Mouse (Mus musculus): ENCODE measurements around the gene Lrrc10b. TPM values are rescaled to one million over a fixed set of nuclear protein-coding genes. Genes with fewer than 3 reads are reported as not detected.

Gene Lrrc10b
- polyA plus RNA-seq, 1 experiment from 2014 or later: 2.4 TPM

- no peak overlapping the region for H3K9ac ChIP-seq
- H3K27ac ChIP-seq (replicated peaks): no peak overlapping the region
- no peaks in the 10 kb centered on the region for H3K27me3 ChIP-seq
- no peak for ATAC-seq (ENCODE audit: insufficient number of reproducible peaks, low FRiP score, low TSS enrichment, low read depth)
- no peaks in the 10 kb centered on the region for H3K36me3 ChIP-seq
- H3K9me3 ChIP-seq (replicated peaks): no peaks in the 10 kb centered on the region
- H3K4me1 ChIP-seq: no peaks in the 10 kb centered on the region
- H3K4me3 ChIP-seq (replicated peaks): no peak overlapping the region
- whole genome bisulfite sequencing: 88% methylated on average over 15 of the region's 15 CpGs
- no peak overlapping the region for H3K4me2 ChIP-seq (replicated peaks)
Measured at GRCm38 (mm10) chr19:10444685-10445369, 12.4 kb downstream of the Lrrc10b start.

- no peak for ATAC-seq (ENCODE audit: insufficient number of reproducible peaks, low FRiP score, low TSS enrichment, low read depth)
- no peak overlapping the region for H3K27ac ChIP-seq (replicated peaks)
- no peak overlapping the region for H3K4me2 ChIP-seq (replicated peaks)
- H3K36me3 ChIP-seq: no peaks in the 10 kb centered on the region
- H3K9me3 ChIP-seq (replicated peaks): no peaks in the 10 kb centered on the region
- 56% methylated on average over 1 of the region's 1 CpGs for WGBS
- H3K27me3 ChIP-seq: no peaks in the 10 kb centered on the region
- H3K9ac ChIP-seq: no peak overlapping the region
- H3K4me1 ChIP-seq: no peaks in the 10 kb centered on the region
- H3K4me3 ChIP-seq (replicated peaks): no peak overlapping the region
Measured at GRCm38 (mm10) chr19:10437521-10437920, 19.8 kb downstream of the Lrrc10b start.

GRCm38 (mm10) chr19:10436726-10437125, 20.5 kb downstream of the Lrrc10b start:
- H3K4me3 ChIP-seq (replicated peaks): no peak overlapping the region
- H3K4me1 ChIP-seq: no peaks in the 10 kb centered on the region
- H3K9ac ChIP-seq: no peak overlapping the region
- H3K36me3 ChIP-seq: no peaks in the 10 kb centered on the region
- no peaks in the 10 kb centered on the region for H3K27me3 ChIP-seq
- no peak overlapping the region for H3K27ac ChIP-seq (replicated peaks)
- WGBS: 36% methylated on average over 1 of the region's 1 CpGs
- no peak overlapping the region for H3K4me2 ChIP-seq (replicated peaks)
- ATAC-seq (ENCODE audit: insufficient number of reproducible peaks, low FRiP score, low TSS enrichment, low read depth): no peak
- H3K9me3 ChIP-seq (replicated peaks): no peaks in the 10 kb centered on the region

- 36% methylated on average over 3 of the region's 3 CpGs for WGBS
Measured at GRCm38 (mm10) chr19:10435908-10436307, 21.4 kb downstream of the Lrrc10b start.

GRCm38 (mm10) chr19:10434927-10435326, 22.3 kb downstream of the Lrrc10b start:
- H3K27ac ChIP-seq (replicated peaks): no peak overlapping the region
- WGBS: 71% methylated on average over 6 of the region's 6 CpGs

More at GRCm38 (mm10) chr19:10435908-10436307, 21.4 kb downstream of the Lrrc10b start:
- Histone ChIP-seq H3K27me3 (no peaks in the 10 kb centered on the region), H3K4me2 (replicated peaks) (no peak overlapping the region), H3K36me3 (no peaks in the 10 kb centered on the region), H3K4me3 (replicated peaks) (no peak overlapping the region), H3K4me1 (no peaks in the 10 kb centered on the region), H3K9me3 (replicated peaks) (no peaks in the 10 kb centered on the region), H3K27ac (replicated peaks) (no peak overlapping the region), H3K9ac (no peak overlapping the region)
- ATAC-seq (ENCODE audit: insufficient number of reproducible peaks, low FRiP score, low TSS enrichment, low read depth): no peak

GRCm38 (mm10) chr19:10433879-10434540, 23.3 kb downstream of the Lrrc10b start:
- peaks cover 15% of the 10 kb centered on the region; the same call in 1 of the 2 replicates for H3K4me1 ChIP-seq
- H3K4me3 ChIP-seq (replicated peaks): no peak overlapping the region
- H3K27me3 ChIP-seq: no peaks in the 10 kb centered on the region
- H3K36me3 ChIP-seq: no peaks in the 10 kb centered on the region
- no peak for ATAC-seq (ENCODE audit: insufficient number of reproducible peaks, low FRiP score, low TSS enrichment, low read depth)
- H3K9me3 ChIP-seq (replicated peaks): no peaks in the 10 kb centered on the region
- WGBS: 62% methylated on average over 9 of the region's 9 CpGs
- H3K27ac ChIP-seq (replicated peaks): no peak overlapping the region
- H3K9ac ChIP-seq: no peak overlapping the region
- no peak overlapping the region for H3K4me2 ChIP-seq (replicated peaks)

More at GRCm38 (mm10) chr19:10434927-10435326, 22.3 kb downstream of the Lrrc10b start:
- no peaks in the 10 kb centered on the region for H3K36me3 ChIP-seq
- no peak overlapping the region for H3K4me3 ChIP-seq (replicated peaks)
- no peak overlapping the region for H3K9ac ChIP-seq
- H3K9me3 ChIP-seq (replicated peaks): no peaks in the 10 kb centered on the region
- H3K4me1 ChIP-seq: peaks cover 6% of the 10 kb centered on the region; the same call in 1 of the 2 replicates
- no peak for ATAC-seq (ENCODE audit: insufficient number of reproducible peaks, low FRiP score, low TSS enrichment, low read depth)
- no peaks in the 10 kb centered on the region for H3K27me3 ChIP-seq
- no peak overlapping the region for H3K4me2 ChIP-seq (replicated peaks)

GRCm38 (mm10) chr19:10433225-10433624, 24.0 kb downstream of the Lrrc10b start:
- no peak for ATAC-seq (ENCODE audit: insufficient number of reproducible peaks, low FRiP score, low TSS enrichment, low read depth)

GRCm38 (mm10) chr19:10431841-10432240, 25.4 kb downstream of the Lrrc10b start:
- peaks cover 15% of the 10 kb centered on the region; the same call in 1 of the 2 replicates for H3K4me1 ChIP-seq
- WGBS: 61% methylated on average over 4 of the region's 4 CpGs
- no peak for ATAC-seq (ENCODE audit: insufficient number of reproducible peaks, low FRiP score, low TSS enrichment, low read depth)
- no peaks in the 10 kb centered on the region for H3K27me3 ChIP-seq
- H3K36me3 ChIP-seq: no peaks in the 10 kb centered on the region
- H3K4me2 ChIP-seq (replicated peaks): no peak overlapping the region
- H3K9me3 ChIP-seq (replicated peaks): no peaks in the 10 kb centered on the region
- no peak overlapping the region for H3K9ac ChIP-seq
- no peak overlapping the region for H3K4me3 ChIP-seq (replicated peaks)
- no peak overlapping the region for H3K27ac ChIP-seq (replicated peaks)

More at GRCm38 (mm10) chr19:10433225-10433624, 24.0 kb downstream of the Lrrc10b start:
- Histone ChIP-seq H3K9ac (no peak overlapping the region), H3K4me1 (peaks cover 15% of the 10 kb centered on the region; the same call in 1 of the 2 replicates), H3K36me3 (no peaks in the 10 kb centered on the region), H3K4me3 (replicated peaks) (no peak overlapping the region), H3K9me3 (replicated peaks) (no peaks in the 10 kb centered on the region), H3K27ac (replicated peaks) (no peak overlapping the region), H3K27me3 (no peaks in the 10 kb centered on the region), H3K4me2 (replicated peaks) (no peak overlapping the region)
- 64% methylated on average over 7 of the region's 7 CpGs for WGBS

- no peak overlapping the region for H3K9ac ChIP-seq
- no peak overlapping the region for H3K27ac ChIP-seq (replicated peaks)
- H3K4me3 ChIP-seq (replicated peaks): no peak overlapping the region
- H3K4me1 ChIP-seq: peaks cover 15% of the 10 kb centered on the region; the same call in 1 of the 2 replicates
- no peaks in the 10 kb centered on the region for H3K9me3 ChIP-seq (replicated peaks)
- 21% methylated on average over 3 of the region's 3 CpGs for WGBS
- H3K27me3 ChIP-seq: no peaks in the 10 kb centered on the region
- H3K36me3 ChIP-seq: no peaks in the 10 kb centered on the region
- H3K4me2 ChIP-seq (replicated peaks): no peak overlapping the region
- ATAC-seq (ENCODE audit: insufficient number of reproducible peaks, low FRiP score, low TSS enrichment, low read depth): no peak
Measured at GRCm38 (mm10) chr19:10431410-10431809, 25.9 kb downstream of the Lrrc10b start.

GRCm38 (mm10) chr19:10429371-10429770, 27.9 kb downstream of the Lrrc10b start:
- WGBS: 75% methylated on average over 8 of the region's 8 CpGs
- no peak overlapping the region for H3K4me2 ChIP-seq (replicated peaks)
- H3K9ac ChIP-seq: no peak overlapping the region
- no peaks in the 10 kb centered on the region for H3K9me3 ChIP-seq (replicated peaks)
- ATAC-seq (ENCODE audit: insufficient number of reproducible peaks, low FRiP score, low TSS enrichment, low read depth): no peak
- no peak overlapping the region for H3K27ac ChIP-seq (replicated peaks)
- peaks cover 15% of the 10 kb centered on the region; the same call in 1 of the 2 replicates for H3K4me1 ChIP-seq
- peaks cover 10% of the 10 kb centered on the region; the same call in 1 of the 2 replicates for H3K27me3 ChIP-seq
- no peaks in the 10 kb centered on the region for H3K36me3 ChIP-seq
- no peak overlapping the region for H3K4me3 ChIP-seq (replicated peaks)

- Histone ChIP-seq H3K36me3 (no peaks in the 10 kb centered on the region), H3K9ac (no peak overlapping the region), H3K4me2 (replicated peaks) (no peak overlapping the region), H3K27me3 (peaks cover 23% of the 10 kb centered on the region), H3K9me3 (replicated peaks) (no peaks in the 10 kb centered on the region), H3K4me1 (peaks cover 21% of the 10 kb centered on the region), H3K27ac (replicated peaks) (no peak overlapping the region), H3K4me3 (replicated peaks) (no peak overlapping the region)
- no peak for ATAC-seq (ENCODE audit: insufficient number of reproducible peaks, low FRiP score, low TSS enrichment, low read depth)
- 68% methylated on average over 9 of the region's 9 CpGs for WGBS
Measured at GRCm38 (mm10) chr19:10427431-10427830, 29.8 kb downstream of the Lrrc10b start.

All from embryonic facial prominence, embryonic 15.5 days (tissue).